Mouse (Mus musculus): ENCODE measurements around the gene Olfr103. TPM values are rescaled to one million over a fixed set of nuclear protein-coding genes. Genes with fewer than 3 reads are reported as not detected.

Gene Olfr103
- total RNA-seq (2021): not detected
- long read RNA-seq: 0 reads

GRCm38 (mm10) chr17:37339598-37339997 is at the start of gene Olfr103:
Gene Olfr103, minus strand, starts transcription at chr17:37339698.
- DNase-seq (ENCODE audit: low spot score in 2 of 2): no peak

GRCm38 (mm10) chr17:37378733-37379132 is 39.2 kb upstream of the Olfr103 start, which contains the start of gene Olfr105-ps:
Gene Olfr105-ps, plus strand, starts transcription at chr17:37379033.
- DNase-seq (ENCODE audit: low spot score in 2 of 2): no peak

- DNase-seq (ENCODE audit: low spot score in 2 of 2): no peak
Observed at GRCm38 (mm10) chr17:37359282-37359681, 19.8 kb upstream of the Olfr103 start, which contains the start of gene Olfr104-ps. Gene Olfr104-ps, plus strand, starts transcription at chr17:37359582.

- DNase-seq (ENCODE audit: low spot score in 2 of 2): no peak
Observed at GRCm38 (mm10) chr17:37316954-37317353, 22.5 kb downstream of the Olfr103 start, which contains the start of gene Olfr102. Gene Olfr102, minus strand, starts transcription at chr17:37317054.

DNA sequence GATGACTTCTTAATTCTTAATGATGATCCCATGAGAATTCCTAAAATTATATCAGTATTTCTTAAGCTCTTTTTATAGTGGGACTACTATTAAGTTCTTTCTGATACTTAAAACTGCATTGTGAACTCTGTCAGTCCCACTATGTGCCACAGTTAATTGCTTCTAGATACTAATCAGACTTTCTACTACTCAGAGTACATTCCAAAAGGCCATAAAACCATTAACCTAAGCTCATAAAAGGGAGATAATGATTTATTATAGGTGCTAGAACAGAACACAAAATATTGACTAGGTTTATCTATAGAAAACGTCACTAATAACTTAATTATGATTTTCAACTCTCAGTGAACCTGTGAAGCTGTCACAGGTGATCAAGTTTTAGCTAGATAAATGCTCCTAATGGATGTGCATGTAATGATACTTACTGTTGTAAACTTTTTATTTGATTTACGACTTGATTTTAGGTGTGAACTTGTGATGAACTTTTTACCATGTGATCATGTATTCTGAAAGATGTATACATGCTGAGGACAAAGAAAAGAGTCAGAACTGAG is 29.3 kb downstream of the Olfr103 start:
- DNase-seq (ENCODE audit: low spot score in 2 of 2): no peak

DNA sequence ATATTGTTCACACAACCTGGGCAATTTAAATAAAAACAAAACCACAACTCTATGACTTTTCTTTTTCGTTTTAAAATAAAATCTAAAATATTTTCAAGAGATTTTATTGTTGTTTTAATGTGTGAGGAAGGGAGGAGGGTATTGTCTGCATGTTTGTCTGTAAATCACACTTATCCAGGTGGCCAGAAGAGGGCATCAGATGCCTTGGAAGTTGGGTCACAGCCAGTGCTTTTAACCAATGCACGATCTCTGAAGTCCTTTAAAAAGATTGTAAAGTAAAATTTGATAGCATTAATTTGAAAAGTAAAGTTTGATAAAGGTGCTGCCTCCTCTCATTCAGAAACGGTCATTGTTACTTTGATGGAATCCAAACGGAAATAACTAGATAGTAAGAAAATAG is 31.0 kb downstream of the Olfr103 start:
- DNase-seq (ENCODE audit: low spot score in 2 of 2): no peak

GRCm38 (mm10) chr17:37304213-37304612 is 35.3 kb downstream of the Olfr103 start, which contains the start of gene Olfr101:
Gene Olfr101, minus strand, starts transcription at chr17:37304313.
- no peak for DNase-seq (ENCODE audit: low spot score in 2 of 2)

Other genes with a start within 250 kb of the Olfr103 start
- not detected for gene Olfr91, start 241.4 kb downstream of the Olfr103 start, total RNA-seq (2021)
- gene Olfr92, start 219.6 kb downstream of the Olfr103 start, total RNA-seq (2021): not detected
- not detected for gene Olfr93, start 178.2 kb downstream of the Olfr103 start, total RNA-seq (2021)
- not detected for gene Ubd, start 145.8 kb downstream of the Olfr103 start, total RNA-seq (2021)
- gene Olfr94, start 138.7 kb downstream of the Olfr103 start, total RNA-seq (2021): not detected
- not detected for gene Olfr95, start 126.6 kb downstream of the Olfr103 start, total RNA-seq (2021)
- gene Olfr96, start 119.6 kb downstream of the Olfr103 start, total RNA-seq (2021): not detected
- not detected for gene Olfr97, start 102.4 kb downstream of the Olfr103 start, total RNA-seq (2021)
- gene Olfr98, start 75.9 kb downstream of the Olfr103 start, total RNA-seq (2021): not detected
- gene H2-M3, start 69.5 kb downstream of the Olfr103 start, total RNA-seq (2021): 1 to 10 TPM; 2.6 to 2.8 TPM
- gene Olfr99, start 56.2 kb downstream of the Olfr103 start, total RNA-seq (2021): not detected
- not detected for gene Olfr101, start 35.4 kb downstream of the Olfr103 start, total RNA-seq (2021)
- gene Olfr102, start 22.6 kb downstream of the Olfr103 start, total RNA-seq (2021): not detected
- not detected for gene Olfr104-ps, start 19.9 kb upstream of the Olfr103 start, total RNA-seq (2021)
- not detected for gene Olfr105-ps, start 39.3 kb upstream of the Olfr103 start, total RNA-seq (2021)
- gene Olfr106-ps, start 50.7 kb upstream of the Olfr103 start, total RNA-seq (2021): not detected
- gene Olfr107, start 59.5 kb upstream of the Olfr103 start, total RNA-seq (2021): not detected
- not detected for gene Olfr108, start 105.8 kb upstream of the Olfr103 start, total RNA-seq (2021)
- gene Olfr109, start 119.2 kb upstream of the Olfr103 start, total RNA-seq (2021): not detected
- not detected for gene H2-M2, start 143.9 kb upstream of the Olfr103 start, total RNA-seq (2021)
- not detected for gene Olfr110, start 152.8 kb upstream of the Olfr103 start, total RNA-seq (2021)
- not detected for gene Olfr111, start 168.3 kb upstream of the Olfr103 start, total RNA-seq (2021)
- not detected for gene Olfr112, start 229.8 kb upstream of the Olfr103 start, total RNA-seq (2021)
- not detected for gene Olfr113, start 238.0 kb upstream of the Olfr103 start, total RNA-seq (2021)